Mouse (Mus musculus) kidney, postnatal 36 days (tissue): ENCODE results near the gene Gga1.
"Not testable (repeated sequence)": the region's sequence is repeated elsewhere in the genome, so short reads cannot be mapped to it uniquely, and the experiment has no call there.

ENCODE experiments used
- DNase-seq, 2 experiments: peaks; one replicate each; pipeline ENCODE4 v3.0.0; 2021 to 2022; ENCODE audit warnings: mixed read lengths in 2 of 2

Gene Gga1

GRCm38 (mm10) chr15:78845867-78846266 is 31.1 kb upstream of the Gga1 start:
- peak; percentile 54 to 68 for DNase-seq

- no peak for DNase-seq
Observed at GRCm38 (mm10) chr15:78846352-78846751, 30.6 kb upstream of the Gga1 start.

- not testable (repeated sequence) for DNase-seq
Observed at GRCm38 (mm10) chr15:78846805-78847204, 30.2 kb upstream of the Gga1 start.

- peak; percentile 91 to 95 for DNase-seq
Observed at GRCm38 (mm10) chr15:78848467-78848866, 28.5 kb upstream of the Gga1 start.

- no peak for DNase-seq
Observed at GRCm38 (mm10) chr15:78849485-78849884, 27.5 kb upstream of the Gga1 start.

GRCm38 (mm10) chr15:78850059-78850824 is 26.7 kb upstream of the Gga1 start:
- no peak for DNase-seq

DNA sequence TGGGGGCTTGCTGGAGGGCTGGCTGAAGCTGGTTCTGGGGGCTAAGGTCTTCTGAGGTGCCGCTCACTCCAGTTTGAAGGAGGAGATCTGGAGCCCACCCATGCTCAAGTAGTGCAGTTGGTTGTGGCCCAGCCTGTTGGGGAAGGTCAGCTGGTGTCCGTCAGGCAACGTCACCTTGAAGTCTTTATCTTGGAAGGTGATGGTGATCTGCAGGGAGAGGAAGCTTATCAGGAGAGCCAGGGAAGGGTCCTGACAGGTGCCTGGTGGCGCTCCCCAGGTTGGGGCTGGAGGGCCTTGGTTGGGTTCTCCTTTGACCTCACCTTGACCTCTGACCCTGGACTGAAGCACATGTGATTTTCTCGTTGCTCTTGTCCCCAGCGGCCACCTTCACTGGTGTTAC is 26.0 kb upstream of the Gga1 start:
- DNase-seq = no peak

- peak; percentile 94 to 97 for DNase-seq
Observed at GRCm38 (mm10) chr15:78851505-78852153, 25.4 kb upstream of the Gga1 start.

DNA sequence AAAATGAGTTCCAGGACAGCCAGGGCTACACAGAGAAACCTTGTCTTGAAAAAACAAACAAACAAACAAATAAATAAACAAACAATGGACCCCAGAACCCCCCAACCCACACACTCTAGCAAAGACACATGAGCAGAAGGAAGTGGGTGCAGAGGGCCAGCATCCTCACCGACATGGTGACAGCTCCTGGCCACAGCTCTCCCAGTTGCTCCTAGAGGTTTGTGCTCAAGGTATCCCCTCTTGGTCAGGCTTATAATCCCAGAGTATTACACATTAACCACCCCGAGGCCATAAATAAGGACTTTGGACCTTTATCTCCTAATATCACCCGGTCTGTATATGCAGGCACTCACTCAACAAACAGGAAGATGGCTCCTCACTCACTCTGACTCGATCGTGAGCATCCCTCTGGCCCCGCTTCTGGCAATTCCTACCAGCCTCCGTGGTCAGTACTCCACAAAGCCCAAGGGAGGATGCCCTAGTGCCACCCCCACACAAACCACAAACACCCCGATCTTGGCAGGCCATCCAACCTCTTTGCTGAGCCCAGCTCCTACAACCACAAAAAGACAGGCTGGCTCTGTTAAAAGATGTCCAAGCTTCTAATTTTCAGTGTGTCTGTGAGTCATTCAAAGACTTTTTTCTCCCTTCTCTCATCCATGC is 21.6 kb upstream of the Gga1 start, which contains the start of gene Lgals2:
Lgals2 (minus strand) TSS at position 227 of the 663 bp plus-strand sequence.
- no peak for DNase-seq

- no peak for DNase-seq
Observed at GRCm38 (mm10) chr15:78857009-78857408, 20.0 kb upstream of the Gga1 start.

- no peak for DNase-seq
Observed at GRCm38 (mm10) chr15:78859311-78859710, 17.7 kb upstream of the Gga1 start.

- peak in 1 of 2 experiments; percentile 62 for DNase-seq
Observed at GRCm38 (mm10) chr15:78859714-78860113, 17.3 kb upstream of the Gga1 start.

- DNase-seq = no peak
Observed at GRCm38 (mm10) chr15:78862280-78862679, 14.7 kb upstream of the Gga1 start.

GRCm38 (mm10) chr15:78863154-78863553 is 13.8 kb upstream of the Gga1 start:
- no peak for DNase-seq

- DNase-seq = peak in 1 of 2 experiments; percentile 48
Observed at GRCm38 (mm10) chr15:78863852-78864253, 13.1 kb upstream of the Gga1 start.

GRCm38 (mm10) chr15:78868398-78868797 is 8.6 kb upstream of the Gga1 start:
- peak; percentile 68 to 72 for DNase-seq

DNA sequence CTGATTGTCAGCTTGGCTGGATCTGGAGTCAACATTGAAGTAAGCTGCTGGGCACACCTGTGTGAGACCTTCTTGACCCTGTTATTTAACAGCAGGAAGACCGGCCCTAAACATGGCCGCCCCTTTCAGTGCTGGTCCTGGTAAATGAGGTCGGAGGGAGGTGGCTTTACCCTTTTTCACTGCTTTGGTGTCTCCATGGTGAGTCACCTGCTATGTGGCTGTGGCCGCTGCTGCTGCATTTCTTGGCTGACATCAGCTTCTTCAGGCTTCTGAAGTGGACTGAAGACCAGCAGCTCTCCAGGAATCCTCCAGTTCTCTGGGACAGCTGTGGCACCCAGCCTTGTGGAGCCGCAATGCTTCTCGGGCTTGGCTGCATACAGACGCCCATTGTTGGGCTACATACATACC is 8.2 kb upstream of the Gga1 start:
- DNase-seq = no peak

DNA sequence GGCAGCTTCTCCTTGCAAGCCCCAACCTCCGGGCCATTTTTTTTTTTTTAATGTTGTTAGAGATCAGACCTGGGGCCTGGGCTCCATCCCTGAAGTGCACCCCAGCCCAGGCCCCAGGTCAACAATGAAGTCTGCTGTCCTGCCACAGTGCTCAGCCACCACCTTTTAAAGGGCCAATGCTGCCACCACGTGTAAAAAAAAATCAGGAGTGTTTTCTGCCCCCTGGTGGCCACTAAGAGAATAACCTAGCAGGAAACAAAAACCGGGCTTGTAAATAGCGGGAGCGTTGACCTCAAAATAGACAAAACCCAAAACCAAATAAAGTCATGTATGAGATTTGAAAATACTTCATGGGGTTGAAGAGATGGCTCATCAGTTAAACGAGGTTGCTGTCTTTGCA is 7.2 kb upstream of the Gga1 start:
- DNase-seq = peak; percentile 57 to 75

- no peak for DNase-seq
Observed at GRCm38 (mm10) chr15:78872021-78872608, 4.9 kb upstream of the Gga1 start.

DNA sequence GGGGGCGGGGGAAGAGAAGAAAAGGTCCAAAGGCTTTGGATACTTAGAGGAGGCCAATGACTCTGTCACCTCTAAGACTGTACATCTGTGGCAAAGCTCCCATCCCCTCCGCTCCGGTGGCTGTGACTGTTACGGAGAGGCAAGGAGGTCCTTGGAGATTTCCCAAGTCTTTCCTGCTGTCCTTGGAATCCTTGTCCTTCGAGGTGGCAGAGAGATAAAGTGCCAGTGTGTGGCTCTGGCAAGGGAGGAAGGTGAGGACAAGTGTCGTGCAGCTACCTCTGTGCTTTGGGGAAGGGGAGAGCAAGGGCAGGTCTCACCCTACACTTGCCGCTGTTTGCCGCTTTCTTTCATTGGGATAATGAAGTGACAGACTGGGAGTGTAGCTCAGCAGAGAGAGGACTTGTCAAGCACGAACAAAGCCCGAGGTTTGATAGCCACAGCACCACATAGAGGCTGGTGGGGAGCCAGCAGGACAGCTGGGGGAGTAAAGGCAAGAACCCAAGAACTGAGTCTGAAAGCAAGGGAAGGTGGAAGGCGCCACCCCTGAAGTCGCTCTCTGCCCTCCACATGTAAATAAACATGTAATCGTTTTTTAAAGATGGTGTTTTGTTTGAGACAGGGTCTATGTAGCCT is 3.1 kb upstream of the Gga1 start:
- no peak for DNase-seq

DNA sequence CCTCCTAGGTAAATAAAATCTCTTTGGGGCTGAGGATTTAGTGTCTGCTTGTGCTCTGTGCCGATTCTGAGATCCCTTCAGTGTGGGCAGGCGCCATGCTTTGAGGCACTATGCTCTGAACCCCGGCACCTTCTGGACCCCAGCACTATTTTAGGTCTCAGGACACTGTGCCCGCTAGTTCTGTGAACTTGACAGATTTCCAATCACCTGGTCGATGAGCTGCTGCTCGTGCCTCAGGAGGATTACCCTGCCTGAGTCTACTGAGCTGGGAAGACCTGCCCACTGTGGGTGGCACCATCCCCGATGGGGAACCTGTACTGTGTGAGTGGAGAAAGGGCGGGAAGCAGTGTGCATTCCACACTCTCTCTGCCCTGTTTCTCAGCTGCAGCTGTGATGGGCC is 2.0 kb upstream of the Gga1 start:
- DNase-seq = no peak

DNA sequence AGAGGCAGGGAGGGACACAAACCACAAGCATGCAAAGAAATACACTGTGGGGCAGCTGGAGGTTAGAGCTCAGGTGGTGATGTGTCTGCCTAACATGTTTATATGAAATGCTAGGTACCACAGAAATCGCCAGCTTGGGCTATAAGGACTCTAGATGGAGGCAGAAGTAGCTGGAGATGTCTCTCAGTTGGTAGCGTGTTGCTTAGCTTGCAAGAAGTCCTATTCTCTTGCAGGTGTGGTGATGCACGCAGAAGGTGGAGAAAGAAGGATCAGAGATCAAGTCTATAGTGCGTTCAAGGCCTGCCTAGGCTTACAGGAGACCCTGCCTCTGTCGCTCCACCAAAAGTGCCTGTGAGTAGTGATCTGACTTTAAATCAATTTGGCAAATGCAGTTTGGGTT is 1.5 kb upstream of the Gga1 start:
- DNase-seq = no peak

GRCm38 (mm10) chr15:78876258-78876696 is 713 bp upstream of the Gga1 start:
- DNase-seq = peak; percentile 92 to 93
